Mouse (Mus musculus): ENCODE results near the gene Car10. TPM values are rescaled to one million over a fixed set of nuclear protein-coding genes. Genes with fewer than 3 reads are reported as not detected.
"Not testable (repeated sequence)": the region's sequence is repeated elsewhere in the genome, so short reads cannot be mapped to it uniquely, and the experiment has no call there.

Gene Car10
- polyA plus RNA-seq, 1 experiment, result not detected

DNA sequence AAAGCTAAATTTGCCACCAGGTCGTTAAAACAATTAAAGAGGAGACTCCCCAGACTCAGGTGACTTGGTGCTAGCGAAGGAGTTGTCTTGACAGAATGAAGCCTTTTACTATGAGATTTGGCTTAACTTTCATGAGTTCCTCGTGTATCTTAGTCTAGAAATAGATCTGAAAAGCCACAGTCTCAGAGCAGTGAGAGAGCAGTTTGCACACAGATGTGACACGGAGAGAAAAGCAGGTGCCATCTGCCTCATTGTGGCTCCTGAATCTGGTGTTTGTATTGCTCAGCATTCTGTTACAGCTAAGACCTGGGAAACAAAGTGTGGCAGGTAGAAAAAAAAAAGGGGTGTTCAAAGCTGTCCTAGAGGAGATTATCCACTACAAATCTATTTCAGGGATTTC lies 269.4 kb downstream of the Car10 start:
- WGBS, result 52% methylated on average over 4 of the region's 4 CpGs
- no peak for DNase-seq (ENCODE audit: low read depth, low spot score)

DNA sequence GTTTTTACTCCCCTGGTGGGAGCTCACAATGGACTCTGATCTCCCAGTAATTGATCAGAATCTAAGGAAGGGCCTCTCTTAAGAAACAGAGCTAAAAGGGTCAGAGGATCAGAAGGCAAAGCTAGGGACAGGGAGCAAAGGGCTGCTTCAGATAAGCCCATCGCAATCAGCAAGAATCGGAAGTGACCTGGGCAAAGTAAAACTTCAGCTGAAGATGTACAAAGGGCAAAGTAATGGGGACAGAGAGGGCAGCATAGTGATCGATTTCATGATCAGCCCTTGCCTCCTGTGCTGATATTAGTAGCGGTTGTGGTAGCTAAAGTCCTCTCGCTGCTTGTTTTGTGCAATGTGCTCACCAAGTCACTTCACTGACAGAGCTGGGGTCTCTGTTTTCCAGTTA lies 269.9 kb downstream of the Car10 start:
- 85% methylated on average over 5 of the region's 5 CpGs for WGBS
- DNase-seq (ENCODE audit: low read depth, low spot score), result no peak

DNA sequence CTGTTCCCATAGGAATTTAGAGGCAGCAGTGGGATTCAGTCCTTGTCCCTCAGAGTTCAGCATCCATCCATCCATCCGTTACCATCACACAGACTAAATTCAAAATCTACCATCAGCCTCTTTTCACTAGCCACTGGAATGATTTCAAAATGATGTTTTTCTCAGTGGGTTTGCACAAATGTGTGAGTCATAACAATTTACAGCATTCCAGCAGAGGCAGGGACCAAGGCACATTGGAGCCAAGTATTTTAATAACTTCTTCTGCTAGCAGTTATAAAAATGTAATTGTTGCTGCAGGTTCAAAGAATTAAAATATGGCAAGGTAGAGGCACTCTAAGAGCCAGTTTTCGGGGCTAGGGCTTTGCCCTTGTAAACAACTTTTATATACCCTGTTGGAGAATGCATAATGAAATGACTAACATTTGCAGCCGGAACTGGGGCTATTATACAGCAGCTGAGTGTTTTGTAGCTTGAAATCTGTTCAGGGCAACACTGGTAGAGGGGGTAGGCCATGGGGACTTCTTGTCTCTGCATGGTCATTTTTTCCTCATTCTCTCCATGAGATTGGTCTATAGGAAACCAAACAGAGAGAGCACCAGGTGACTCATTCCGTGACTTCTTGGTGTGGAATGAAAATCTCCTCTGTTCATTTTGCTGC lies 276.0 kb downstream of the Car10 start:
- DNase-seq (ENCODE audit: low read depth, low spot score), result peak; percentile 4
- WGBS, result 39% methylated on average over 4 of the region's 4 CpGs

DNA sequence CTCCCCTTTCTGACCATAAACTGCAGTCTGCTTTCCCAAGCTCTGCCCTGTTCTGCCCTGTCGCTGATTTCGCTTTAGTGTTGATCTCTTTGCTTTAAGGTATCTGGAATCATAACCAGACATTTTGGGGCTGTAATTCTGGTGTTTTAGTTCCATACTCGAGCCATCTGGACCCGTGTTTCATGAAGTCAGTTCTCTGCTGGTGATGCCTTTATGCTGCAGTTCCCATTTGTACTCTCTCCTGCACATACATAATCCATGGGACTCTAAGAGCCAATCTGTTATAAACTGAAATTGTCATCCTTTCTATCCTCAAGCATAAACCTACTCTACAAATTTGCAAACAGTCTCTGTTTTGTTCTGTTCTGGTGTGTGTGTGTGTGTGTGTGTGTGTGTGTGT lies 293.3 kb downstream of the Car10 start:
- 71% methylated on average over 4 of the region's 4 CpGs for WGBS
- no peak for DNase-seq (ENCODE audit: low read depth, low spot score)

DNA sequence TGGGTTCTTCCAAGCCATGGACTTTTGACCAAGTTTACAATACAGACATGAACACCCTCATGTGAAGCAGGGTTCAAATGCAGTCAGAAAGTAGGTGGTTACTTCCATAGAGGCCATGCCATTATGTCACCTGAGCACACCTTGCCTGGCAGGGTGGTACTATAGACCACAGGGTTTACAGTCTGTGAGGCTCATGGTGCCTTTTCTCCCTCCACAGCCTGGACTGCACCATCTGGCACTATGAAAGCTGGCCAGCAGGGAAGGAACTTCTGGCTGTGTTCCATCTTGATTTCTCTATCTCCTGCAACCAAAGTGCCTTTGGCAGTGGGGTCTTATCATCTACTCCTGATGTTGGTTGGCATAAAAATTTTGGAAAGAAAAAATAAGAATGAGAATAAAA lies 295.5 kb downstream of the Car10 start:
- not testable (repeated sequence) for DNase-seq (ENCODE audit: low read depth, low spot score)

DNA sequence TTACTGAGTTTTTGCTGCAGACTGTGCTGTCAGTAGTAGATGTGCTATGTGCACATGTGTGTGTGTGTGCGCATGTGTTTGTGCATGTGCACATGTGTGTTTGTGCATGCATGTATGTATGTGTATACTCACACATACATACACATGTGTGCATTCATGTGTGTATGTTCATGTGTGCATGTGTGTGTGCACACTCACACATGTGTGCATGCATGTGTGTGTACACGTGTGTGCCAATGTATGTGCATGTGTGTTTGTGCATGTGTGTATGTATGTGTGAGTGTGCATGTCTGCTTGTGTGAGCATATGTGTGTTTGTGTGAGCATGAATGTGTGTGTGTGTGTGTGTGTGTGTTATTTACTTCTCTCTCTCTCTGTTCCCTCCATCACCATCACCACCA lies 298.5 kb downstream of the Car10 start:
- no peak for DNase-seq (ENCODE audit: low read depth, low spot score)
- WGBS, result 93% methylated on average over 2 of the region's 2 CpGs

DNA sequence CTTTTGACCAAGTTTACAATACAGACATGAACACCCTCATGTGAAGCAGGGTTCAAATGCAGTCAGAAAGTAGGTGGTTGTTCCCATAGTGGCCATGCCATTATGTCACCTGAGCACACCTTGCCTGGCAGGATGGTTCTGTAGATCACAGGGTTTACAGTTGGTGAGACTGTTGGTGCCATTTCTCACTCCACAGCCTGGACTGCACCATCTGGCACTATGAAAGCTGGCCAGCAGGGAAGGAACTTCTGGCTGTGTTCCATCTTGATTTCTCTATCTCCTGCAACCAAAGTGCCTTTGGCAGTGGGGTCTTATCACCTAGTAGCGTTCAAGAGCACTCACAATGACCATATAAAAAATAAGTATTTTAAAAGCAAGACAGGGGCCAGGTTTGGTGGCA lies 303.3 kb downstream of the Car10 start:
- 69% methylated on average over 1 of the region's 1 CpGs for WGBS
- not testable (repeated sequence) for DNase-seq (ENCODE audit: low read depth, low spot score)

DNA sequence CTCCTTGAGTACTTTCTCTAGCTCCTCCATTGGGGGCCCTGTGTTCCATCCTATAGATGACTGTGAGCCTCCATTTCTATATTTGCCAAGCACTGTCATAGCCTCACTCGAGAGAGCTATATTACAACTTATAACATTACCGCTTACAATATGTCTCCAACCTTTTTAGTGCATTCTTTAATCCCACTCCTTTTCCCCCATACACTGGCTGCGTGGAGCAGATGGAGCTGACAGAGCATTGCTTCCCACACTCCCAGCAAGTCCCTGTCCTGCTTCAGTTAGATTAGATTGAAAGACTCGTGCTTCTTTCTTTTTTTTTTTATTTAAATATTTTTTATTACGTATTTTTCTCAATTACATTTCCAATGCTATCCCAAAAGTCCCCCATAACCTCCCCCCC lies 310.2 kb downstream of the Car10 start:
- 84% methylated on average over 5 of the region's 5 CpGs for WGBS
- DNase-seq (ENCODE audit: low read depth, low spot score), result no peak

DNA sequence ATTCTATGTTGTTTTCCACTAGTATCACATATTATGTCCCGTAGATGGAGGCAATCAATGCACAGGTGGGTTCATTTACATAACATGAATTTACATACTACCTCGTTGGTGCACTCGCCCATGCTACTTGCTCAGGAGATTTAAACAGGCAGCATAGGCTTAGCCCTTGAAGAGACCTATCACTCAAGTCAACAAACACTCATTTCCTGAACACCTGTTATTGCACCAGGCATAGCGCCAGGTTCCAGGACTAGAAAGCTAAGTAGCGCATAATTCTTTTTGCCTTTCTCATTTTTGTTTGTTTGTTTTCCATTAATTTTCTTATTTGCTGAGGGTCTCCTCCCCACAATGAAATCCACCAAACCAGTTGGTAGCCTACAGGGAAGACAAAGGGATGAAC lies 333.7 kb downstream of the Car10 start:
- WGBS, result 28% methylated on average over 5 of the region's 5 CpGs
- peak; percentile 51 for DNase-seq (ENCODE audit: low read depth, low spot score)

DNA sequence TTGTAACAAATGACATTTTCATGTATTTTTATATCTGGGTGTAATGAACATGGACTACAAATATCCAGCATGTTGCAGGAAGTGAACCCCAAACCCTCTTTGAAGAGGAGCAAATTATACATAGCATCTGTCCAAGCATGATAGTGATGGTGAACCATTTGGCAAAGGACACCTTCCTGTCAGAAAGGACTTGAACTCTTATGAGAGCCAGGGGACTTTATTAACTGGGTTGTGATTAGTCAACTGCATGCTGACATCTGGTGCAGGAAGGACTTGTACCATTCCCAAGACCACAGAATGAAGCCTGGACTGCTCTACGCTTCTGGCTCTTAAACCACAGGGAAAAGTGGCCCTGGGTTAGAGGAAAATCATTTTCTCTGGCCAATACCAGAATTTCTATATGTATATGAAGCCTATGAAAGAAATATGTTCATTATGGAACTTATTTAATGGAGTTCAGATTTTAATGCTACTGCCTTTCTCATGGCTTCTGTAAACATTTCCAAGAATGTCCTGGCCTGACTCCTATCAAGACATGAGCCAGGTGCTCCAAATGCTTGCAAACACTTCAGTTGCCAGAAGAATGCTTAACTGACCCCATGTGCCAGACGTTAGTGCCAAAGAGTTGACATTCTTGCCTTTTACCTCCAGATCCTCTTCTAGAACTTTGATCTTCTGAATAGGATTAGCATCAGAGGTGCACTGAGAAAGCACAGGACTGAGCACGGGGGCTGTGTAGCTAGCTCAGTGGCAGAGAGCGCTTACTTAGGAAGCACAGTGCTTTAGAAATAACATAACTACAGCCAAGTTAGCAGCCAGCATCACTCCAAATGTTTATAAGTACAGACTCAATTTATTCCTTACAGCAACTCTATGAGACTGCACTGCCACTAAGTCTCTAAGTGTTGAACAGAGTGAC lies 337.4 kb downstream of the Car10 start:
- WGBS, result 52% methylated on average over 4 of the region's 4 CpGs

DNA sequence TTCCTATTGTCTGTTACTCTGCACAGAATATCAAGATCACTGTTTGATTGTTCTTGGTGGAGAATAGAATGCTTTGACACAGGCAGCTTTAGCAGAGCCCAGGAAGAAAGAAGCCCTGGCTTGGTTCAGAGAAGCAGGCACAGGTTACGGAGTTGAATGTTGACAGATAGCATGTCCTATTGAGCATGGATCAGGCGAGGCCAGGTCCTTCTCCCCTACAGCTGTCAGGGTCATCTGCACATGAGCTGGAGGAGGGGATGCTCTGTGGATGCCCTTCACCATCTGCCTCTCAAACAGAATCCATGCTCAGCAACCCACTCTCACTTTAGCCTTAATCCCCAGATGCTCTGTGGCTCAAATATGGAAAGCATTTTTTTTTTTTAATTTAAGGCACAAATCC lies 339.1 kb downstream of the Car10 start:
- 82% methylated on average over 2 of the region's 2 CpGs for WGBS

More for the DNA sequence above, 337.4 kb downstream of the Car10 start:
- no peak for DNase-seq (ENCODE audit: low read depth, low spot score)

DNA sequence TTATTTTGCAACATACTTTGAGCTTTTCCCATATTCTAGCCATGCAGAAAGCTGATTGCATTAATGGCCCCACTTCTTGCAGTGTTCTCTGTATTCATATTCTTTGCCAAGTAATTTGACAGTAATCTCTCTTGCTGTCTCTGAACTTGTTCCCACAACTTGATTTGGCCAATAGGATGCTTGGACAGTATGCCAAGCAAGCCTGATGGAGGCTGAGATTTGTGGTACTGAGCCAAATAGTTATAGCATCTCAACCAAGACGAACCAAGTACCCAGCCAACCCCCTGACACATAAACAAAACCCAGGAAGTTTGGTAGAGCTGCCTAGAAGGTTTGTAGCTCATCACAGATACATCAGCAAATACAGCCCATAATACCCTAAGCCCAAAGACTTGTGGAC lies 342.6 kb downstream of the Car10 start:
- no peak for DNase-seq (ENCODE audit: low read depth, low spot score)
- WGBS, result 51% methylated on average over 1 of the region's 1 CpGs

More for the DNA sequence above, 339.1 kb downstream of the Car10 start:
- DNase-seq (ENCODE audit: low read depth, low spot score), result no peak

DNA sequence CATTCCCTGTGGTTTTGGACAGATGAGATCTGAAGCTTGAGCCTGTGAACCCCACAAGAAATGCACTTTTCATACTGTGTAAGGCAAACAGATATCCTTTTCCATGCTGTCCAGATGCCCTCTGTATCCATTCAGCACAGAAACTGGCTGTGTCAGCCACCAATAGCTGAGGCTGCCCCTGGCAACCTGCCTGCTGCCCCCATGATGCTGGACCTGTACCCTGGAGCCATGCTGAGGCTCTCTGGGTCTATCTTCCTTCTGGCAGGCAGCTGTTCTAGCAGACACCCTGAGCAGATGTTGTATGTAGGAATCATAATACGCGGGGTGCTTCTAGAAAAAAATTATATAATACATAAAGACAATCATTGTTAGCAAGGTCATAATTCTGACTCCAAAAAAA lies 345.9 kb downstream of the Car10 start:
- DNase-seq (ENCODE audit: low read depth, low spot score), result no peak
- WGBS, result 75% methylated on average over 2 of the region's 2 CpGs

DNA sequence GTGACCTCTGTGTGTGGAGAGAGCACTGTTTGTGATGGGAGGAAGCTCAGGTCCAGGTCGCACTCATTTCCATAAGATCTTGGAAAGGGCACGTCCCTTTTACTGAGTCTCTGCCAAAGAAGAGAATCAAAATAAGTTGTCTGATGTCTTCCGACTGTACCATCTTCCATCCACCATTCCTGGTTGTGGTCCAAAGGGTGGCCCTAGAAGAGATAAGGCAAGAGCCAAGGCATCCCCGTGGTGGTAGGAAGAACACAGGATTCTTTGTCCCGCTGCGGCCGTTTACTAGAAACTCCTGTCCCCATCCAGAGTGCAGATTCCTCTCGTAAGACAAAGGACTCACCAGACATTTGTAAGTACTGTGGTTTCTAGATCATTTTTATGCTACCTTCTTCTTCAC lies 346.9 kb downstream of the Car10 start:
- 82% methylated on average over 8 of the region's 8 CpGs for WGBS
- no peak for DNase-seq (ENCODE audit: low read depth, low spot score)

DNA sequence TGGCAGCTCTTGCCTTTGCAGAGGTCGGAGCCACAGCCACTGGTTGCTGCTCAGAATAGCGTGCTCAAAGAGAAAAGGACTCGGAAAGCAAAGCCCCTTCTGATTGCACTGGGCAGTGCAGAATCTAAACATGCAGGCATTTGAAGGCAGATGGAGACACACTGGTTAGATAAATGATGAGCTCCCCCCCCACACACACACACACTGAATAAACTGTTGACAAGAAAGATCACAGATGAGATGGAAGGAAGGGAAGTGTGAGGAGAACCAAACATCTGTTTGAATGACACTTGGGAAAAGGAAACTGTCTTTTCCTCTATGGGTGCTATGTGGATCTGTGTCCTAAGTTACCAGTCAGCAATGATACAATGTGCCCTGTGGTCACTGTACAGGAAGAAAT lies 349.7 kb downstream of the Car10 start:
- 59% methylated on average over 3 of the region's 3 CpGs for WGBS
- no peak for DNase-seq (ENCODE audit: low read depth, low spot score)

DNA sequence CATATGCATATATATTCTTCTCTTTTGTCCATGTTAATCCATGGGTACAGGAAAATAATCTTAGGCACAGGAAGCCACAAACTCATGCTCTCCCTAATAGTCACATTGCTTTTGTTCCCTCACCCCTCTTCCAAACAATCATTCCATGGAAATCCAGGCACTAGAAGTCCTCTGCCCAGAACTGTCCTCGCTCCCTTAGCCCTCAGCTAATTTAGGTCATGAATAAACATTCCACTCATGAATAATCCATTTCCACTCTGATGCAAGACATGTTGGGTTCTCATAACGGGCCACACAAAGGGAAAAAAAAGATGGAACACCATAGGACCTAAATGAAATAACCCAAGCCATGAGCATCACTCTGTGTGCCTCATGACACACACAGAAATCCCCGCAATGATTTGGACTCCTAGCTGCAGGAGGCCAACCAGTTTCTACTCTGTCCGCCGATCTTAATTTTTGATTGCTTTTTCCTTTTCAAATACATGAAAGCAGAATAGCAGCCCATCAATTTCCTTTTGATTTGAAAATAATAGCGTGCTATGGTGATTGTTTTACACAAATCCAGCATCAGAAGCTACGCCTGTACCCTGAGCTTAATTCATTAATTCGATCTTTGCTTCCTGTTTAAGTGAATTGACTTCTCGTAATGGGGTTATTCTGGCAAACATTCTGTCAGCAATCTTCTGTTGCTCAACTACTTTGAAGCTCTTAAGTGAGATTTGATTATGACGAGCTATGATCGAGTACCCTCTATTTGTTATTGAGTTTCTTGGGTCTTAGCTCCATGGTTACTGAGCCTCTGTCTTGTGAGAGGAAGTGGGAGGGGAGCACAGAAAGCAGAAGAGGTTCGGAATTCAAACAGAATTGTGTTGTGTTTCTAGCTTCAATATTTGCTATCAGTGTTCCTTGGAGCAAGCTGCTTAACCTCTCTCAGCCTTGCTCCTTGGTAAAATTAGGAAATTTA lies 350.7 kb downstream of the Car10 start:
- DNase-seq (ENCODE audit: low read depth, low spot score), result no peak

DNA sequence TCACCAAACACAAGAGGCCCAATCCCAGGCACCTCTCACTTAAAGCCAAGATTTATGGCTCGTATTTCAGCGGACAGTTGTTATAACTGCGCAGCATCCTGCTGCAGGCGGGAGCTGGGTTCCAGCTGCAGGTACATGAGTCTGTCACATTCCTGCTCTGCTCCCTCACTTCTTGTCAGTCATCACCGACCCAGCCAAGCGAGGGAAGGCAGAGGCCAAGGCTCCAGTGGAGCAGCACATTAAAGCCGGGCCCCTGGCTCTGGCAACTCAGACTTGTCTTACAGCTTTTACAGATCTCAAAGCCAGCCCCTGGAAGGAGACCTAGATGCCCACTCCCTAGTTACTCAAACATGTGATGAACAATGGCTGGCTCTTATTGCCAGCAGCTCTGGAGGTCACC lies 352.7 kb downstream of the Car10 start:
- WGBS, result 40% methylated on average over 7 of the region's 7 CpGs
- no peak for DNase-seq (ENCODE audit: low read depth, low spot score)

More for the DNA sequence above, 350.7 kb downstream of the Car10 start:
- WGBS, result 79% methylated on average over 12 of the region's 12 CpGs

DNA sequence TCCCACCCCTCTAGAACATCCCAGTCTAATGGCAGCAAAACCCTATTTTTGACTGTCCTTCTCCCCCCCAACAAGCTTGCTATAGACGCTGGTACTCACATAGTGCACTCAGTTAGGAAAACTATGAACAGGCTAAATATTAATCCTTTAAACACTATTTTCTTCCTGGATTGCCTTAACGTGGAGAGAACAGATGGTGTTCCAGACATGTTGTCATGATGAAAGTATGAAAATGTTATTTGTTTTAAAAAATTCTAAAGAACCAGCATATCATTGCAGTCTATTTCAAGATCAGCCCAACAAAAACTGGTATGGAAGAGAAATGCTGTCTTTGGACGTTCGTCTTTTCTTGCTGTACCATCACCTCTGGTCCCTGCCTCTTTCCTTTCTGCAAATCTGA lies 368.4 kb downstream of the Car10 start:
- WGBS, result 56% methylated on average over 4 of the region's 4 CpGs
- no peak for DNase-seq (ENCODE audit: low read depth, low spot score)

DNA sequence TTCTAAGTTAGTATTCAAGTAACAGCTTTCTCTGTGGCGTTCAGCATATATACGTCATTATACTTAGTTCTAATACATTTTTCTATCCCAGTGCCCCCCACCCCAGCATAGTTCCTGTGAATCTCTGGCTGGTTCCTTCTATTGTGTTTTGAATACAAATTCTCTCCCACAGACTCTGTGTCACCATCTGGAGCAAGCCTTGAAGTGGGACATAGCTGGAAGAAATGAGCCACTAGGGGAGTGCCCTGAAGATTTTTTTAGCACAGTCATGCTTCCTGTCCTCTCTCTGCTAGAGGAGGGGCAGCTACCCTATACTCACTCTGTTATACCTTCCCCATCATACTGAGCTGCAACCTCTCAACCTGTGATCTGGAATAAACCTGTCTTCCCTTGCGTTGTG lies 369.9 kb downstream of the Car10 start:
- WGBS, result 81% methylated on average over 3 of the region's 3 CpGs
- no peak for DNase-seq (ENCODE audit: low read depth, low spot score)

DNA sequence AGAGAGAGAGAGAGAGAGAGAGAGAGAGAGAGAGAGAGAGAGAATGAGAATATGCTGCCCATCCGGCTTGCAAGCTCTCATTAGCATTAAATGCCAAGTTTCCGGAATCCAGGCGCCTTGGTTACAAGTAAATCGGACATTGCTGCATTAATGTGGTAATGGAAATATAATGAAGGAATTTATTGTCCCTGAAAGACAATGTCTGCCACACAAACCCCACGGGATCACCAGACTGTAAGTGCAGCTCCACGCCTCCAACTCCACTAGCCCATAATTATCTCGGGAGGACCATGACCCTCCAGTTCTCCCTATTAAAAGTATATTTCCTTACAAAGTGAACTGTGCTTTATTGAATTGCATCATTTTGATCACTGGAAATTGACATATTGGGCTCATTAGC lies 372.9 kb downstream of the Car10 start:
- DNase-seq (ENCODE audit: low read depth, low spot score), result no peak
- 67% methylated on average over 7 of the region's 7 CpGs for WGBS

Data from large intestine, adult 2 months (tissue).